Mouse (Mus musculus) cerebellum, adult 18-20 months (tissue): Measurements from ENCODE around the gene Uba52.

Experiments used
- DNase-seq, 2 experiments: peaks; one replicate each; pipeline ENCODE4 v3.0.0; 2021

Uba52 gene

DNA sequence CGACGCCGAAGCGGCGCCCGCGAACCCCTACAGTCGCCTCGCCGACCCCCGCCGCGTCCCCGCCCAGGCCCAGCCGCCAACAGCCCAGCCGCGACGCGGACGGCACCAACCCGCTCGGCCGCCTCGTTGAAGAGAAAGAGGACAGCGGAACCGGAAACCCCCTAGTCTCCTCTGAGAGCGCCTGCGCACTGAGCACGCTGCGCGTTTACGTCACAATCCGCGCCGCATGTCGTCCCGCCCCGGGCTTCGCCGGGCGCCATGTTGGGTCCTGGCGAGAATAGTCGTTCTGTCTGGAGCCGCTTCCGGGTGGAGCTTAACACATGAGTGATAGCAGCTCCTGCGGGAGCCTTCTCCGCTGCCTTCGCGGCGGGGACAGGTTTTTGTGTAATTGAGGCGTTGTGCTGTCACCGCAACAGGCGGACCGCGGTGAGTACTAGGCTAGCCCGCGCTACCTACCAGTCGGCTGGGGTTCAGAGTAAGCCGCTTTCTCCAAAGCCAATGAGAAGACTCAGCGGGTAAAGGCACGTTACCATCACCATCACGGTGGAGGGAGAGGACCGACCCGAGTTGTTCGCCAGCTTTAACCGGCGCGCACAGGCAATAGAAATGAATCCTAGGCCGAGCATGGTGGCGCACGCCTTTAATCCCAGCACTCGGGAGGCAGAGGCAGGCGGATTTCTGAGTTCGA, at the start of gene Uba52:
TSS of gene Uba52 (minus strand) at position 574 of the 688 bp plus-strand sequence.
- peak; percentile 96 to 98 for DNase-seq

GRCm38 (mm10) chr8:70560096-70560495, 49.5 kb upstream of the Uba52 start:
- DNase-seq, result peak; percentile 57 to 64

DNA sequence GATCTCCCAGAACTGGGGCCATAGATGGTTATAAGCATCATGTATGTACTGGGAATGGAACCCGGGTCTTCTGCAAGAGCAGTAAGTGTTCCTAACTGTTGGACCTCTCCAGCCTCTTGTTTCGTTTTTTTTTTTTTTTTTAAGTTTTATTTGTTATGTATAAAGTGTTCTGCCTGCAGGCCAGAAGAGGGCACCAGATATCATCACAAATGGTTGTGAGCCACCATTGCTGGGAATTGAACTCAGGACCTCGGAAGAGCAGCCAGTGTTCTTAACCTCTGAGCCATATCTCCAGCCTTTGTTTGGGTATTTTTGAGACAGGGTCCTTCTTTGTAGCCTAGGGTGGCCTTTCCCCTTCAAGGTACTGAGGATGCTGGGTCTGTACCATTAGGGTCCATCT, 48.4 kb upstream of the Uba52 start:
- no peak for DNase-seq

DNA sequence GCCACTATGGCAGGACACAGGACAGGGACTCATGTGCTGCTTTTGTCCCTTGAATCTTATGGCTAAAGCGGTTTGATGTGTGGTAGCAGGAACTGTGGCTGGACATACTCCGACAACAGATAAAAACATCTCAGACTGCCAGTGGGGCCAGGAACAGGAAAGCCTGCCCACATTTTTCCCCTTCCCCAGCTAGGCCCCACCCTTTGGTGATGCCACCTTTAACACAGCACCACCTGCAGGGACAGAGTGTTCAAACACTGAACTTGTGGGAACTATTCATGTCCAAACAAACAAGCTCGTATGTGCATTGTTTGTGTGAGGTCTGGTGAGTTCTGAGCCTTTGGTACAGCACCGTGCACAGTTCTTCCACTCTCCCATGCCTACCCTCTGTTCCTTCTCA, 47.7 kb upstream of the Uba52 start:
- no peak for DNase-seq

GRCm38 (mm10) chr8:70555079-70555747, 44.6 kb upstream of the Uba52 start:
- DNase-seq, result no peak

DNA sequence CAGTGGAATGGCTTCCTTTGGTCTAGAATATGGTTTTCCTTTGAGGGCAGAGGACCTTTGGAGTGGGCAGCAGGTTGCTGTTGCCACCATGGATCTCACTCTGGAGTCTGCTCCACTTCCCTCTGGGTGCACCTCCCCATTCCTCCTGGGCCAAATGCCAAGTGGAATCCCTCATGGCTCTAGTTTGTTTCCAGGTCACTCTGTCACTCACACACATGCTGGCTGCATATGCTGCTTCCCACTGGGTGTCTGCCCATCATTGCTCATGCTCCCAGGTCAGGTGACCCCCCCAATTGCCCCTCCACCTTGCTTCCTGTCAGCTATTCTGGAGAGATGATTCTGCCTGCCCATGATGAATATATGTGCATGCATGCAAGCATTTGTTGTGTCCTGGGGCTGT, 43.1 kb upstream of the Uba52 start:
- DNase-seq, result peak; percentile 78 to 84

DNA sequence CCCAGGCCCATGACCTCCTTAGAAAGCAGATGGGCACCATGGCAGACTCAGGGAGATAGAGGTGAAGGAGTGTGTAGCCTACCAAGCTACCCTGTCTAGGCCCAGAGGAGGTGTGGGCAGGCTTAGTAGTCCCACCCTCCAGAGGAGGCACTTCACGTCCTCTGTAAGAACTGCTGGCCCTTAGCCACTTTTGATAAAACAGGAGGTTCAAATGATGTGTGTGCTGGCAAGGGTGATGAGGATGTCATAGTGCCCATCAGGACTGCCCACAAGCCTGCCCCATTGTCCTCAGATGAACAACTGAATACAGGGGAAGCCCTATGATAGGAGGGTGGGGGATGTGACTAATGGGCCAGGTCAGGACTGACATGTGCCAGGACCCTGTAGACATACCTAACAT, 42.2 kb upstream of the Uba52 start:
- DNase-seq, result no peak

GRCm38 (mm10) chr8:70551558-70552161, 41.1 kb upstream of the Uba52 start:
- DNase-seq, result no peak

DNA sequence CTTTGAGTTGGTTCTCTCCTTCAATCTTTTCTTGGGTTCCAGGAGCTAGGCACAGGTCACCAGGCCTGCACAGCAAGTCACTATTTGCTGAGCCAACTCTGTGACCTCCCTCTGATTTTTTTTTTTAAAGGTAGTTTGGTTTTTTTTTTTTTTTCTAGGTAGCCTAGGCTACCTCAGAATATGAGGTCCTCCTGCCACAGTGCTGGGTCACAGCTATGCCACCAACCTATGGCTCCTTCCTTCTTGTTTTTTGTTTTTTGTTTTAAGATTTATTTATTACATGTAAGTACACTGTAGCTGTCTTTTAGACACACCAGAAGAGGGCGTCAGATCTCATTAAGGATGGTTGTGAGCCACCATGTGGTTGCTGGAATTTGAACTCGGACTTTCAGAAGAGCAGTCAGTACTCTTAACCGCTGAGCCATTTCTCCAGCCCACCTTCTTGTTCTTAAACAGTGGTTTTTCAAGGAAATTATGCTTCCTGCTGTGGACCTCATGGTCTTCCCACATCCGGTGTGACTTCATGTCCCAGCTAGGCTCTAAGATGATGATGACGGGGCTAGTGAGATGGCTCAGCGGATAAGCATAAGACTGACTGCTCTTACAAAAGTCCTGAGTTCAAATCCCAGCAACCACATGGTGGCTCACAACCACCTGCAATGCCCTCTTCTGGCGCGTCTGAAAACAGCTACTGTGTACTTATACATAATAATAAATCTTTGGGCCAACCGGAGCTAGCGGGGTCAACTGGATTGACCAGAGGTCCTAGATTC, 39.0 kb upstream of the Uba52 start:
- DNase-seq, result no peak

- no peak for DNase-seq
Observed at GRCm38 (mm10) chr8:70547762-70548161, 37.2 kb upstream of the Uba52 start.

DNA sequence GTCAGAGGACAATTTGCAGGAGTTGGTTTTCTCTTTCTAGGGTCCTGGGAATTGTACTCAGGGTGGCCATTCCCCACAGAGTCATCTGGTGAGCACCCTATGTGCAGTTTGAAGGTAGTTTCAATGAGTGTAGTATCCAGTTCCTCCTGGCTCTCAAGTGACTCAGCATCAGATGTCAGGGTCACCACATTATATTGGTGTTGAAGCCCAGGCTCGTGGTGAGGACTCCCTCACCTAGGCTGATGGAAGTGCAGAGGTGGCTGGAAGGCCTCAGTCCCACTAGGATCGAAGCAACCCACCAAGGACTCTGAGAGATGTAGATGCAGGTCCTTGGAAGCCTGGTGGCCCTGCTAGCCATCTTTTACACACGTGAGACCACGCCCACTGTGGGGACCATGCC, 35.8 kb upstream of the Uba52 start:
- DNase-seq, result no peak

DNA sequence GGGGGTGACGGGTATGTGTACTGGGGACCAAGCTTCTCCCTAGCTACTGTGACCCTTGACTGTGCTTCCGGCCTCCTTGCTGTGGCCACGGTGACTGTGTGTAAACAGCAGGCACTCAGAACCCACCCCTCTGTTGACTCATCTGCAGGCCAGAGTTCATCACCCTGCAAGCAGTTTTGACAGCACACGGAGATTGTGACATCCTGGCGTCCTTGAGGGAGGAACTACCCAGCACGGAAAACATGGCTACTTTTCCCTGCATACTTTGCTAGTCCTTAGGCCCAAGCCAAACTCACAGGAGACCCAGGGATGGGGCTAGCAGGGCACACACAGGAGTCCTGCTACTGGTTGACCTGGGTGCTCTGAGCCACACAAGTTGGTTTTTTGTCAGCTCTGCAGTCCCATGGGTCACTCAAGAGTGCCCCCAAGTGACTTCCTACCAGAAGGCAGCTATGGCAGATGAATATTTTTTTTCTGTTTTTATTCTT, 33.6 kb upstream of the Uba52 start:
- DNase-seq, result no peak

DNA sequence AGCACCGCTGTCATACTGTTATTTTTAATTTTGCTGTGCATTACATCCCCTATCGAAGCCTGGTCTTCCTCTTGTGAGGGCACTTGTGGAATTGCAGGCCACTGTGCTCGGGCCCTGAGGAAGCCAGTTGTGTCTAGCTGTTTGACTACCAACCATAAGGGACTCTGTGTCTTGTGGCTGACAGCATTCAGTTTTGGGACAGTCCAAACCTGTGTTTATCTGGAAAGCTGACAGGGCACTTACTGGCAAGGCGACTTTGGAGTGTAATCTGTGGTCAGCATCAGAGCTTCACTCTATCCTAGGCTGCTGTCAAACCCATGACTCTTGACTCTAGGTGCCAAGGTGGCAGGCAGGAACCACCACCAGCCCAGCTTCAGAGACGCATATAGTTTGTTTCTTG, 30.5 kb upstream of the Uba52 start:
- no peak for DNase-seq

GRCm38 (mm10) chr8:70540507-70541071, 30.0 kb upstream of the Uba52 start:
- no peak for DNase-seq

GRCm38 (mm10) chr8:70540013-70540506, 29.5 kb upstream of the Uba52 start:
- no peak for DNase-seq

- DNase-seq, result peak; percentile 98 to 99
Observed at GRCm38 (mm10) chr8:70539077-70539813, 28.6 kb upstream of the Uba52 start, which contains the start of gene Ell. Ell (plus strand) TSS chr8:70539457.

- DNase-seq, result peak; percentile 99 to 100
Observed at GRCm38 (mm10) chr8:70538633-70539076, 28.1 kb upstream of the Uba52 start.

GRCm38 (mm10) chr8:70538024-70538579, 27.5 kb upstream of the Uba52 start:
- peak in 1 of 2 experiments; percentile 49 for DNase-seq

DNA sequence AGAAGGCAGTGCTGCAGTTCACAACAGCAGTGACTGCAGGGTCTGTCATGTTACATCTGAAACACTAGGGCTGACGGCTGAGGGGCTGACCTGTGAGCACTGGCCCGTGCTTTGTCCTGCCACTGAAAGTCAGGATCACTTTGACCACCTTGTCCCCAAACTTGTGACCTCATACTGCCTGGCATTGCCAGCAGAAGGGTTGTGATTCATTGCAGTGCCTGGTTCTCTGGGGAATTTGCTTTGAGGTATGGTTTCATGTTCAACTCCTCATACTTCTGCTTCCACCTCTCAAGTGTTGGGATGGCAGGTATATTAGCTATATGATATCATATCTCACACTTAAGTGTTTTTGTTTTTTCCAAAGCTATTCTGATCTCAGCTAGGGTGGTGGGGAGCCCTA, 25.1 kb upstream of the Uba52 start:
- DNase-seq, result no peak

GRCm38 (mm10) chr8:70535221-70535620, 24.6 kb upstream of the Uba52 start:
- DNase-seq, result no peak

GRCm38 (mm10) chr8:70534281-70534680, 23.7 kb upstream of the Uba52 start:
- no peak for DNase-seq
